Mouse (Mus musculus) olfactory bulb, adult 2 months (tissue): ENCODE data around the gene Myh8. TPM values are rescaled to one million over a fixed set of nuclear protein-coding genes. Genes with fewer than 3 reads are reported as not detected.

Experiments used
- H3K27ac ChIP-seq: fragments of 200-500 bp; 2 replicates; pipeline ENCODE4 v1.5.1; 2012; ENCODE audit warnings: low read depth, low read length; ENCODE audit not compliant: insufficient read depth
- H3K4me1 ChIP-seq: fragments of 200-500 bp; 2 replicates; pipeline ENCODE4 v1.6.1; 2012; ENCODE audit warnings: low read length; ENCODE audit not compliant: control insufficient read depth, insufficient read depth
- H3K4me3 ChIP-seq: fragments of 200-500 bp; 2 replicates; pipeline ENCODE4 v1.5.1; 2012; ENCODE audit warnings: mild to moderate bottlenecking, low read depth, low read length, moderate library complexity; ENCODE audit not compliant: insufficient read depth
- CTCF ChIP-seq: fragments of 200-500 bp; IDR thresholded peaks from 2 replicates; pipeline ENCODE4 v1.5.1; 2012; ENCODE audit warnings: low read depth, mild to moderate bottlenecking, low read length, moderate library complexity; ENCODE audit not compliant: insufficient read depth
- POLR2A ChIP-seq: fragments of 200-500 bp; IDR thresholded peaks from 2 replicates; pipeline ENCODE4 v1.6.1; 2012; ENCODE audit warnings: mild to moderate bottlenecking, low read depth, low read length, moderate library complexity; ENCODE audit not compliant: insufficient read depth
- WGBS: fragments of 180-500 bp; shearing (Covaris S2); methylation state at CpG from one replicate; pipeline ENCODE4 v1.1.7; 2018; 5-methylcytosine and 5-hydroxymethylcytosine counted together
- polyA plus RNA-seq: library from polyadenylated mRNA; stranded (reverse); fragments of >200 nt; gene quantifications from 2 replicates; pipeline ENCODE4 v1.2.4, GENCODE M21; 2012; ENCODE audit warnings: low replicate concordance; ENCODE audit not compliant: missing spikeins, insufficient read depth, insufficient read length

The Myh8 gene
- polyA plus RNA-seq, 1 experiment, result not detected

DNA sequence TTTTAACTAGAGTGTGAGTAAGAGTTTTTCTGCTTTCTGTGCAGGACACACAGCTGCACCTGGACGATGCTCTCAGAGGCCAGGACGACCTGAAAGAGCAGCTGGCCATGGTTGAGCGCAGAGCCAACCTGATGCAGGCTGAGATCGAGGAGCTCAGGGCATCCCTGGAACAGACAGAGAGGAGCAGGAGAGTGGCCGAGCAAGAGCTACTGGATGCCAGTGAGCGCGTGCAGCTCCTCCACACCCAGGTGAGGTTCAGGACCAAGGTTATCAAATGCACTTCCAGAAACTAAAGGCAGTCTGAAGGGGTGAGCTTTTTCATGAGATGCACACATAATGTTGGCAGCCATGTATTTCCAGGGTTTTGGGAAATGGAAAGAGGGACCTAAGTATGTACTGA, 19.9 kb upstream of the Myh8 start:
- no peak for TF ChIP-seq POLR2A
- no peak for TF ChIP-seq CTCF
- WGBS, result 92% methylated on average over 7 of the region's 7 CpGs
- no peaks in the 10 kb centered on the region for H3K4me1 ChIP-seq
- H3K4me3 ChIP-seq, result no peak overlapping the region
- H3K27ac ChIP-seq, result no peak overlapping the region

DNA sequence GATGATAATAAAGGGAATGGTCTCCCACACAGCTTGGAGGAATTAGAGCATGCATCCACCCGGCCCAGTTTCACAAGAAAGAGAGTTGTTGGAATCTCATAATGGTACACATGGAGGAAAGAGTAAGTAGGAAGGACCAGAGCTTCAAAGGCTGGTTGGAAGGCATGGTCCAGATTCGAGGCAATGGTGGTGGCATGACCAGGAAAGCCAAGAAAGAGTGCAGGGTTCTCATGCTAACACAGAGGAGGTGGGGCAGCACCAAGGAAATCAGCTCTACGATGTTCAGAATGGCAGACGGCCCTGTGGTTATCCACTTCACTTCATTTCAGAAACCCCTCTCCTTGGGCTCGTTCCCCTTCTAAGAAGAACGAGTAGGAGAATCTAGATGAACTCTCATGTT, 16.0 kb upstream of the Myh8 start:
- TF ChIP-seq CTCF (no peak), POLR2A (no peak)
- Histone ChIP-seq H3K4me3 (no peak overlapping the region), H3K4me1 (no peaks in the 10 kb centered on the region), H3K27ac (no peak overlapping the region)
- WGBS, result 86% methylated on average over 6 of the region's 6 CpGs

DNA sequence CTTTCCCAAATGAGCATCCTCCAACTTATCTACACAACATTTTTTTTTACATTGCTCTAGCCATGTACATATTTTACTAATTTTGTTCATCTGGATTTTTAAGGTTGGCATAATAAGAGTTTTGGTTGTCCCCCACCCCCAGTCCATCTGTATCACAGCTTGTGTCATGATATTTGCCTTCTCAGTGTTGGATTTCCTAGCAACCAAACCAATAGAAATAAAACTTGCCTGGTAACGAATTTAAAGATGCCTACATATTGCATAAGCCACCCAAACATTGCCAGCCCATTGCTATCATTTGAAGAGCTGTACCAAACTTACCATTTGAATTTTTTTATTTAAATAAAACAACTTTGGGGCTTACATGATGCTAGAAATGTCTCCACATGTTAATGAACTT, 16.5 kb downstream of the Myh8 start:
- Histone ChIP-seq H3K27ac (no peak overlapping the region), H3K4me3 (no peak overlapping the region), H3K4me1 (no peaks in the 10 kb centered on the region)
- whole genome bisulfite sequencing, result 87% methylated on average over 1 of the region's 1 CpGs
- TF ChIP-seq POLR2A (no peak), CTCF (no peak)

DNA sequence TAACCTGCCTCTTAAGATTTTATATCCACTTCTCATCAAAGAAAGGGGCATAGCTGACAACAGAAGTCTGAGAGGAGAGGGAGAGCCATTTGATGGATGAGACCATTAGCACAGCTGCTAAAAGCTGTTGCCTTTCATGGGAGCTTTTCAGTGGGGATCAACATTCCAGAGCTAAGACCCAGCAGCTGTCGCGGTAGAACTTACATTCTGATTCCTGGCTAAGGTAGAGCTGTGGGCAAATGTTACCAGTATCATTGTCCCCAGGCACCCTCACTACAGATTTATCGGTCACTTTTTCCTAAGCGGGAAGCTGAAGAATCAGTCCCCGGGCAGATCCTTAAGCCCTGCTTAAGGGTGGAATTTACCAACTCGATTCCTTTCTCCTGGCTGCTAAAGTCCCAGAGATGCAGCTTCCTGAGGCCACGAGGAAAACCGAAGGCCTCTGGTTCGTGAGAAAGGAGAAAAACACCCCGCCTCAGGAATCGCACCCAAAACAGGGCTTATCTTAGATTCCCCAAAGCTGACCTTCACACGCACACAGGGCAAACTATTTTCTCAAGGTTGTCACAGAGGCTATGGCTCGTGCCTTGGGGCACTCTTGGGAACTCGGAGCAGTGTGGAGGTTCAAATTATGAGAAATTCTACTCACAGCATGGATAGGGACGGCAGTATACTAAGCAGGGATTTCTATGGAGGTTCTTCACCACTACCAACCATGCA, 37.0 kb downstream of the Myh8 start:
- 74% methylated on average over 15 of the region's 15 CpGs for WGBS
- TF ChIP-seq CTCF (no peak), POLR2A (no peak)
- Histone ChIP-seq H3K4me3 (no peak overlapping the region), H3K4me1 (no peaks in the 10 kb centered on the region), H3K27ac (no peak overlapping the region)

DNA sequence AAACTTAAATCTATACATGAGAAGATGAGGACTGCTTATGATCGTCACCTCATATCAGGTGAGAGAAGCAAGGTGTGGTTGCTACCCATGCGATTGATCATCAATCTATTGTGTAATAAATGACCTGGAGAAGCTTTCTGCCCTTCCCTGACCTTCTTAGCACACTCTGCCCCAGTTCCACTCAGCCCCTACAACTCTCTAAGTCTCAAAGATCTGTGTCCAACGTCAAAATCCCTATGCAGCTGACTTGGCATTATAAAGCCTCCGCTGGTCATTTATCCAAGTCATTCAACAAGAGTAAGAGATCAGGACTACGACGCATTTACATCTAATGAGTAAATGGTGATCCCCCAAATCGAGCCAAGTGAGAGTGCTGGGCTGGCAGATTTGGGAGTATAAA, 44.4 kb downstream of the Myh8 start, which contains the start of gene Myh13:
Gene Myh13, plus strand, starts transcription at position 301 of the 400 bp plus-strand sequence.
- 87% methylated on average over 7 of the region's 7 CpGs for WGBS
- Histone ChIP-seq H3K4me1 (no peaks in the 10 kb centered on the region), H3K4me3 (no peak within 1 kb of the TSS), H3K27ac (no peak within 1 kb of the TSS)
- no peak for TF ChIP-seq POLR2A
- TF ChIP-seq CTCF, result no peak

DNA sequence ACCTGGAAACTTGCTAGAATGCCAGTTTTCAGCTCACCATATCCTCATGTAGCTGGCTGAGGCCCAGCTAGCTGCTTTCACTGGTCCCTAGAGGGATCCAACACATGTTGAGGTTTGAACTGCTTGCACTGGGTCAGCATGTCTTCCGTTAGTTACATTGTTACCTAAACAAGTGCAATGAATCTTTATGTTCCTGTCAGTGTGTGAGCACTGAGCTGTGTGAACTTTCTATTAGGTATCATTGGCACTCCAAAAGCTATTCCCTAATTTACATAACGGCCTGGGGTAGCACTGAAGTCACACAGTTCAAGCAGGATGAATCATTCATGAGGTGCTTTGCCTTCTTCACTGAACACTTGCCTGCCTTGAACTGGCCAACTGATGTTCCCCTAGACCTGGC, 49.6 kb downstream of the Myh8 start:
- whole genome bisulfite sequencing, result 62% methylated on average over 2 of the region's 2 CpGs
- H3K4me3 ChIP-seq, result no peak overlapping the region
- TF ChIP-seq POLR2A (no peak), CTCF (no peak)
- no peaks in the 10 kb centered on the region for H3K4me1 ChIP-seq
- no peak overlapping the region for H3K27ac ChIP-seq

DNA sequence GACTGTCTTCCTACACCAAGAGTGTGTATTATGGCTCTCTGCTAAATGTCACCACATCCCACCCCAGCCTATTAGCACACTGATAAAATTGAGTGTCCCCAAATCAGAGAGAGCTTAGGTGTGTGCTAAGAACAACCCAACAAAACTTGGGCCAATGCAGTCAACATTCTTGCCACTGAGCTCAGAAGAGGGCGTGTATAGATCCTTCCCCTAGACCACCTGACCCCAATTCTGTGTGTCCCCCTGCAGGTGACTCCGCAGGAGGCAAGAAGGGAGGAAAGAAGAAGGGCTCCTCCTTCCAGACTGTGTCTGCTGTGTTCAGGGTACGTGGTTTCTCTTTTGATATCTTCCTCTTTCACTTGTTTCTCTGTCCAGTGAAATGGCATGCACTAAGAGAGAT, 67.6 kb downstream of the Myh8 start:
- WGBS, result 76% methylated on average over 3 of the region's 3 CpGs

DNA sequence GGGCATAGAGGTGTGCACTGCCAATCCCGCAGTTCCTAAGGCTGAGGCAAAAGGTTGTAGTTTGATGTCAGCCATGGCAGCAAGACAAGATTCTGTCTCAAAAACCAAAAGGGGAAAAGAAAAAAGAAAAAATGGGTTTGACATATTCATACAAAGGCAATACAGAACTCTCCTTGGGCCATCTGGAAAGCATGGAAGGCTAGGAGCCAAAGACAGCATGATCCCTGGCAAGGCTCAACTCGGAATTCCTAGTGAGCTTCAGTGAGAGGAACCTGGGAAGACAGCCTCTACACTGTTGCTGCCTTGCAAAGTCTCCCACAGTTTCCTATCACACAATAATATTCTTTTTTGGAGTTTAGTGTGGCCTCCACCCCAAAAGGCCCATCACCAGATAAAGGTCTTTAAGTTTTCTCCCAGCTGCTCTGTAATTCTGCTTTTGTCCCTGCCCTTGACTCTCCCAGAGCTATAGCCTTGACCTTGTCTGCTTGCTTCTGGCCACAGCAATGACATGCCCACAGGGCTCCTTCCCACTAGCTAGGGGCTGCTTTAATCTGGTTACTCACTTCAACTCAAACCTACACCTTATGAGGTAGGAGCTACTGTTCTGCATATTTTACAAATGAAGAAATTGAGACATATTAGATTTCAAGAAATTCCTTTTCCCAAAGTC, 68.4 kb downstream of the Myh8 start:
- 78% methylated on average over 2 of the region's 2 CpGs for WGBS
- H3K27ac ChIP-seq, result no peak overlapping the region

More for the DNA sequence above, 67.6 kb downstream of the Myh8 start:
- Histone ChIP-seq H3K4me1 (no peaks in the 10 kb centered on the region), H3K27ac (no peak overlapping the region), H3K4me3 (no peak overlapping the region)
- TF ChIP-seq CTCF (no peak), POLR2A (no peak)

DNA sequence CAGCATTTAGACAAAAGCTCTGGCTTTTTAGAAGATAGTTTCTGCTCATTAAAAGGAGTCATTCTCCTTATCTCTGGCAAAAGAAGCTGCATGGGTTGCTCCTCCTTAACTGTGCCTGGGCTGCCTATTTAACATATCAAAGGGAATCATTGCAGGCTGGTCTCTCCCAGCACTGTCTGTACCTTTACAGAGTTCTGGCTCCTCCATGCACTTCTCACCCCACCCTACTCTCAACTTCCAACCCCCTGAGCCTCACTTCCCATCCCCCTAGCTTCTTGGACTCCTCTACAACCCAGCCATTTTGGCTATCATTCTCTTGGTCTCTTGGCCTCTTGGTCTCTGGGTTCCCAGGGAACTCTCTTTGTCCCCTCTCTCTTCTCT, 68.9 kb downstream of the Myh8 start:
- no peak overlapping the region for H3K4me3 ChIP-seq
- H3K27ac ChIP-seq, result no peak overlapping the region
- TF ChIP-seq CTCF (no peak), POLR2A (no peak)
- H3K4me1 ChIP-seq, result no peaks in the 10 kb centered on the region

More for the DNA sequence above, 68.4 kb downstream of the Myh8 start:
- Histone ChIP-seq H3K4me1 (no peaks in the 10 kb centered on the region), H3K4me3 (no peak overlapping the region)
- TF ChIP-seq CTCF, result no peak
- no peak for TF ChIP-seq POLR2A
